In genomic region chr10:63122516-63122915, GRCm38 (mm10) we compare ENCODE assay signal across 8 mouse cellular contexts. TPM values are rescaled to one million over a fixed set of nuclear protein-coding genes. Genes with fewer than 3 reads are reported as not detected.
DNase-seq lines count a peak whose midpoint lies in the region; ATAC-seq and TF ChIP-seq lines count a peak whose summit lies in the region.
"Had no signal": no experiment of that assay in that cellular context is flagged by ENCODE, and none has a peak within 500 bp of the region (broad histone marks: within the 10 kb centered on the region; RNA-seq: fewer than 3 reads in every experiment).

No protein-coding gene starts in this region.

- no peaks in the 10 kb centered on the region for H3K4me1 ChIP-seq in embryonic facial prominence, embryonic 10.5 days
- H3K4me1 ChIP-seq in intestine, postnatal 0 days (replicated peaks; ENCODE audit: control insufficient read depth, insufficient read depth, low read length) = no peaks in the 10 kb centered on the region
- no peaks in the 10 kb centered on the region for H3K4me1 ChIP-seq in stomach, postnatal 0 days (replicated peaks; ENCODE audit: control insufficient read depth, insufficient read depth)

- H3K36me3 ChIP-seq in embryonic facial prominence, embryonic 10.5 days (replicated peaks) = no peaks in the 10 kb centered on the region
- H3K36me3 ChIP-seq in intestine, postnatal 0 days (ENCODE audit: control insufficient read depth, insufficient read depth) = no peaks in the 10 kb centered on the region
- H3K36me3 ChIP-seq in stomach, postnatal 0 days (ENCODE audit: control insufficient read depth, insufficient read depth, low read length) = no peaks in the 10 kb centered on the region

- H3K27ac ChIP-seq in embryonic facial prominence, embryonic 10.5 days (replicated peaks) = no peak overlapping the region
- no peak overlapping the region for H3K27ac ChIP-seq in intestine, postnatal 0 days (ENCODE audit: low read depth, low read length)
- H3K27ac ChIP-seq in stomach, postnatal 0 days (replicated peaks) = no peak overlapping the region

- no peak overlapping the region for H3K4me3 ChIP-seq in embryonic facial prominence, embryonic 10.5 days
- H3K4me3 ChIP-seq in intestine, postnatal 0 days (ENCODE audit: low read depth, low read length) = no peak overlapping the region
- no peak overlapping the region for H3K4me3 ChIP-seq in stomach, postnatal 0 days (ENCODE audit: low read depth, low read length)

- no peak for TF ChIP-seq CTCF in intestine, postnatal 0 days (IDR thresholded peaks at IDR 0.05; ENCODE audit: low read depth)
- no peak for TF ChIP-seq CTCF in stomach, postnatal 0 days (IDR thresholded peaks at IDR 0.05; ENCODE audit: low read depth)

- H3K27me3 ChIP-seq in embryonic facial prominence, embryonic 10.5 days (replicated peaks; ENCODE audit: low read depth, poor library complexity, severe bottlenecking) = no peaks in the 10 kb centered on the region
- no peaks in the 10 kb centered on the region for H3K27me3 ChIP-seq in intestine, postnatal 0 days (replicated peaks; ENCODE audit: control insufficient read depth, insufficient read depth, low read length)
- no peaks in the 10 kb centered on the region for H3K27me3 ChIP-seq in stomach, postnatal 0 days (ENCODE audit: control insufficient read depth, insufficient read depth, low read length)

- TF ChIP-seq EP300 in stomach, postnatal 0 days (optimal IDR thresholded peaks at IDR 0.05) = no peak

- H3K9me3 ChIP-seq in embryonic facial prominence, embryonic 10.5 days = no peaks in the 10 kb centered on the region
- no peaks in the 10 kb centered on the region for H3K9me3 ChIP-seq in intestine, postnatal 0 days (ENCODE audit: control insufficient read depth)
- no peaks in the 10 kb centered on the region for H3K9me3 ChIP-seq in stomach, postnatal 0 days (ENCODE audit: control insufficient read depth, low read length)

- no peak overlapping the region for H3K9ac ChIP-seq in intestine, postnatal 0 days (ENCODE audit: low read depth, low read length)
- no peak overlapping the region for H3K9ac ChIP-seq in stomach, postnatal 0 days (ENCODE audit: low read length)

- H3K4me2 ChIP-seq in intestine, postnatal 0 days (replicated peaks; ENCODE audit: low read depth) = 0 out of 2 replicates have a peak overlapping the region, but pooled peaks have one; percentile 17
- H3K4me2 ChIP-seq in stomach, postnatal 0 days (replicated peaks; ENCODE audit: low read depth) = no peak overlapping the region

- peak; percentile 77 for ATAC-seq in intestine, postnatal 0 days
- no peak for ATAC-seq in stomach, postnatal 0 days (ENCODE audit: low FRiP score, low TSS enrichment)

- 31% methylated on average over 8 of the region's 8 CpGs for WGBS in embryonic facial prominence, embryonic 10.5 days
- 26% methylated on average over 8 of the region's 8 CpGs for WGBS in intestine, postnatal 0 days
- WGBS in stomach, postnatal 0 days = 39% methylated on average over 8 of the region's 8 CpGs

- DNase-seq in right cerebral cortex, adult 18-20 months = peak; percentile 65
- no peak for DNase-seq in right cerebral cortex, postnatal 25 days
- peak; percentile 41 for DNase-seq in embryonic facial prominence, embryonic 10.5 days (ENCODE audit: low spot score)
- DNase-seq in lung, postnatal 10 days = peak; percentile 40
- DNase-seq in retina, postnatal 1 day = peak; percentile 68
- no peak for DNase-seq in stomach, postnatal 0 days (ENCODE audit: low spot score)

RNA-seq across cellular contexts. Expression of gene Atoh7, which starts 23.1 kb away (rescaled TPM):
- polyA plus RNA-seq in embryonic facial prominence, embryonic 10.5 days (2016; fragmentation: Nextera tagmentation; extraction: Ambion mirVana) = 0.26 and 0.29 TPM in 2 replicates
- not detected in 2 replicates for polyA plus RNA-seq in intestine, postnatal 0 days (2015; fragmentation: Nextera tagmentation; extraction: Ambion mirVana)
- polyA plus RNA-seq in stomach, postnatal 0 days (2015; fragmentation: Nextera tagmentation; extraction: Ambion mirVana) = 0.18 TPM in 1 of 2 replicates, not detected in the other
- polyA plus RNA-seq: small intestine, adult 2 months had no signal

Comparison
In these comparisons a context has a peak if more than half of its experiments do, and no peak if none do; other contexts are left out.
1. DNase-seq: peak in right cerebral cortex, adult 18-20 months (single experiment), embryonic facial prominence, embryonic 10.5 days (single experiment), lung, postnatal 10 days (single experiment) and retina, postnatal 1 day (single experiment); none in right cerebral cortex, postnatal 25 days (single experiment) and stomach, postnatal 0 days (single experiment).